Mouse (Mus musculus) midbrain, embryonic 14.5 days (tissue): ENCODE results near the gene Hmx2. TPM values are rescaled to one million over a fixed set of nuclear protein-coding genes. Genes with fewer than 3 reads are reported as not detected.

Experiments used
- polyA plus RNA-seq: library from polyadenylated mRNA; unstranded; fragments of >200 nt; fragmentation: Nextera tagmentation; extraction: Ambion mirVana; gene quantifications from 2 replicates; pipeline ENCODE4 v1.2.1, GENCODE M21; 2014

The Hmx2 gene
- polyA plus RNA-seq, 1 experiment from 2014 or later: 0.09 TPM

Other genes starting within 250 kb of the Hmx2 start
- gene Cuzd1, start 226.5 kb upstream of the Hmx2 start, polyA plus RNA-seq: not detected in 2 replicates
- gene Fam24b, start 219.3 kb upstream of the Hmx2 start, polyA plus RNA-seq: not detected in 2 replicates
- gene Fam24a, start 214.9 kb upstream of the Hmx2 start, polyA plus RNA-seq: 0.42 TPM in 1 of 2 replicates, not detected in the other
- 28.8 and 28.9 TPM in 2 replicates for gene 2310057M21Rik, start 186.0 kb upstream of the Hmx2 start, polyA plus RNA-seq
- gene Pstk, start 177.6 kb upstream of the Hmx2 start, polyA plus RNA-seq: 42.8 and 46.3 TPM in 2 replicates
- 15.6 and 22.8 TPM in 2 replicates for gene Ikzf5, start 138.3 kb upstream of the Hmx2 start, polyA plus RNA-seq
- gene Acadsb, start 138.2 kb upstream of the Hmx2 start, polyA plus RNA-seq: 99.3 and 125 TPM in 2 replicates
- gene Hmx3, start 5.9 kb upstream of the Hmx2 start, polyA plus RNA-seq: 0.15 and 0.33 TPM in 2 replicates
- gene Bub3, start 11.4 kb downstream of the Hmx2 start, polyA plus RNA-seq: 167 and 169 TPM in 2 replicates